Mouse (Mus musculus): ENCODE data around the gene Sephs2.
A peak's percentile ranks its signal among the peaks of the same experiment; 100 is the strongest.

Gene Sephs2

DNA sequence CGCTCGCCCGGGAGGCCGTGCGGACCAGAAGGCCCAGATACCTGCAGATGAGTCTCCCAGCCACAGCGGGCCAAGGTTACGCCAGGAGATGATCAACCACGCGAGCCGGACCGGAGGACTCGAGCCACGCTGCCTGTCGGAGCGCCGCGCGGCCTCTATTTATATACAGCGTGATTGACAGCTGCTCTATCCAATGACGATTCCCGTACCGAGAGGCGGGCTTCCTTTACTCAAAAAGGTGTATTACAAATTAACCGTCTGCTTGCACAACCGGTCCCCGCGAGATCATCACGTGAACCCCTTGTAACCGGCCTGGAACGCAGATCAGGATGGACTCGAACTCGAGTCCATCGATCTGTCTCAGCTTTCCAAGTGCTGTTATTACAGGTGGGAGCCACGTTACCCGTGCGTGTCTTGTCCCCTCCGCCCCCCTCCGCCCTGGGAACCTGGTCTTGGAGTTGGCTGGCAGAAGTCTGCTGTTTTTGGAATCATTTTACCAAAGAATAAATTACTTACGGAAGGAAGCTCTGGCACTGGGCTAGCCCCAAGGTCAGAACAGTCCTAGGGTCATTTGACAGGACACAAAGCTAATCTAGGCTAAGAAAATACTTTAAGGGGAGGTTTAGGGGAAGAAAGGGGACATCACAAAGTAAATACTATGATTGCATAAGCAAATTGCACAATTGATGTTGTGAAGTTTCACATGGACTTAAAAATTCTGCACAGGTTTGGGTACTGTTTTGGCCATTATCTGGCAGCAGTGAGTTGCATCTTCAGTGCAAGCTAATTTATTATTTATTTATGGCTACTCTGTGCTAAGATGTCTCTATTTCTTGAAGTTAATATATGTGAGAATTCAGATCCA lies at the start of gene Sephs2:
Gene Sephs2 (minus strand): TSS at position 131 of the 865 bp plus-strand sequence.
- peak; percentile 93 for DNase-seq (ENCODE audit: low read depth, low spot score)

DNA sequence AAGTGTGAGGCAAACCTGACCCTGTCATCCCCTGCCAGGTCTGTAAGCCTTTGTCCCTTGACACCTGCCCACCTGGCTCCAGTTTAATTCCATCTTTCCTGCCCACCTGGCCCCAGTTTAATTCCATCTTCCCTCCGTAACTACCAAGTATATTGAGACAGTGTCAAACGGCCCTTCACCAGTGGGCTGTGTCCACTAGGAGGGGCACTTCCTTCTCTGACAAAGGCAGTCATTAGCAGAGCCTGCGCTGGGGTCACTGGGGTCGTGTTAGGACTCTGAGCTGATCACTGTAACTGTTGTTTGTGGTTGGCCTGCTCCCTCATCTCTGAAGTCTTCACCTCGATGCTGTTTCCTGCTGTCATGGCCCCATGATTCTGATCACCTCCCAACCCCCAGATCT lies 48.2 kb upstream of the Sephs2 start:
- no peak for DNase-seq (ENCODE audit: low read depth, low spot score)

DNA sequence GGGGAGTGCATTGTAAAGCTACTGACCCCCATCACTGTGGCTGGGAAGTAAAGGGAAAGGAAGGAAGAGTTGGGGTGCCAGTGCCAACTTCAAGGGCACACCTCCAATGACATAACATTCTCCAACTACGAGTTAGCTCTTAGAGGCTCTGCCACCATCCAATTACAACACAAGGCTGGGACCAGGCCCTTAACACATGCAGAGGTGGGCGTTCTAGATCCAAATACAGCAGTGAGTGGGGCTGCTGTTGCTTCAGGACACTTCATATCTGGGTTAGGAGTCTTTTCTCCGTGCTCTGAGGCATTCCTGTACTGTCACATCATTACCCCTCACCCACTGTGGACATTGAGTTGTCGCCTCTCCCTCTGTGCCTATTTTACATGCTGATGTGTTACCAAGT lies 47.3 kb upstream of the Sephs2 start:
- DNase-seq (ENCODE audit: low read depth, low spot score) = no peak

DNA sequence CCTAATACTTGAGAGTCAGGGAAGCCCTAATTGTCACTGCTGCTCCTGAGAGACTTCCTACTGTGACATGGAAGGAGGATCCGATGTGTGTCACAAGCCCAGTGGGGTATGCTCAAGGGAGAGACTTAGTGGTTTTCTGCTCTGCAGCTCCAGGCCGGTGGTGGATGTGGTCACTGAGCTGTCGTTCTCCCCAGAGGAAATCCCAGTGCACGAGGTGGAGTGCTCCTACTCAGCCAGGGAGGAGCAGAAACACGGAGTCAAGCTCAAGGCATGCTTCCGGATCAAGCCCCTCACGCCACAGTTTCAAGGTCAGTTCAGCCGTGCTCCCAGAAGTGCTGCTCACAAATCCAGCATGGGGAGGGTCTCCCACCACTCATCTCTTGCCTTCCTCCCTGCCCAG lies 40.1 kb upstream of the Sephs2 start:
- DNase-seq (ENCODE audit: low read depth, low spot score) = no peak

DNA sequence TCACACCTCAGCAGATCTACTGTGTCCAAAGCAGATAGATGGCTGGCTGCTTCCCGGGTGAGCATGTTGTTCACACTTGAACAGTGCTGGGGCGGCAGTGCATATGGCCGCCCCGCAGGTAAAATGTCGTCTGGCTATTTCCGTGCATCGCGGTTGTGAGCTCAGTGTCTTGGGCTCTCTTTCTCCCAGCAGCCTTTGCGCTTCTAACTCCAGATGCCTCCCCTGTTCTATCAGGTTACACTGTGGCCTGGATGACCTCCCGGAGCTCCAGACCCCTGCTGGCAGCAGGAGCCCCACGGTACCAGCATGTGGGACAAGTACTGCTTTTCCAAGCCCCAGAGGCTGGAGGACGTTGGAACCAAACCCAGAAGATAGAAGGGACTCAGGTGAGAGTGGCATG lies 36.1 kb upstream of the Sephs2 start:
- DNase-seq (ENCODE audit: low read depth, low spot score) = no peak

DNA sequence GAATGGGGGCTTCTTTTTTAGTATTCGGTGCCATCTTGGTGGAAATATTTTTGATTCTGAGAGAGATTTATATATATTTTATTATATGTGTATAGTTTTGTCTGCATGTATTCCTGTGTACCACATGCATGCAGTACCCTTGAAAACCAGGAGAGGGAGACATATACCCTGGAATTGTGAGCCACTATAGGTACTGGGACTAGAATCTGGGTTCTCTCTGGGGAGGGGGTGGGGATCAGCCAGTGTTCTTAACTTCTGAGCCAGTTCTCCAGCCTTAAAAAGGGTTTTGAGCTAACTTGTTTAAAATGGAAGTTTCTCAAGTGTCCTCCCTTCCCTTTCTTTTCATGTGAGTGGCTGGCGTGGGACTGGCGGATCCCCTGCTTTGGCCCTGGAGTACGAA lies 35.0 kb upstream of the Sephs2 start:
- peak; percentile 45 for DNase-seq (ENCODE audit: low read depth, low spot score)

DNA sequence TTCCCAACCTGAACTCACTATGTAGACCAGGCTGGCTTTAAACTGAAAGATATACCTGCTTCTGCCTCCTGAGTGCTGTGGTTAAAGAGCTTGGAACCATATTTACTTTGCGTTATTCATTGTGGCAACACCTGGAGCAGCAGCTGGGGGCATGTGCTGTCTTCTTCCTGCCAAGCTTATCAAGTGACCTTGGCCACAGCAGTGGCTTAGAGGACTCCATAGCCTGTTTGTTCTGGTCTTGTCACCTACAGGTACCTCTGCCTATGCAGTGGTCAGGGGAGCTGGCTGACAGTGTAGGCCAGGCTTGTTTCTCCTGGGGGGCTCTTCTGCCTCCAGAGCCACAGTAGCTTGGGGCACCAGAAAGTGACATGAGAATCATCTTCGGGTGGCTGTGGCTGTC lies 34.6 kb upstream of the Sephs2 start:
- no peak for DNase-seq (ENCODE audit: low read depth, low spot score)

DNA sequence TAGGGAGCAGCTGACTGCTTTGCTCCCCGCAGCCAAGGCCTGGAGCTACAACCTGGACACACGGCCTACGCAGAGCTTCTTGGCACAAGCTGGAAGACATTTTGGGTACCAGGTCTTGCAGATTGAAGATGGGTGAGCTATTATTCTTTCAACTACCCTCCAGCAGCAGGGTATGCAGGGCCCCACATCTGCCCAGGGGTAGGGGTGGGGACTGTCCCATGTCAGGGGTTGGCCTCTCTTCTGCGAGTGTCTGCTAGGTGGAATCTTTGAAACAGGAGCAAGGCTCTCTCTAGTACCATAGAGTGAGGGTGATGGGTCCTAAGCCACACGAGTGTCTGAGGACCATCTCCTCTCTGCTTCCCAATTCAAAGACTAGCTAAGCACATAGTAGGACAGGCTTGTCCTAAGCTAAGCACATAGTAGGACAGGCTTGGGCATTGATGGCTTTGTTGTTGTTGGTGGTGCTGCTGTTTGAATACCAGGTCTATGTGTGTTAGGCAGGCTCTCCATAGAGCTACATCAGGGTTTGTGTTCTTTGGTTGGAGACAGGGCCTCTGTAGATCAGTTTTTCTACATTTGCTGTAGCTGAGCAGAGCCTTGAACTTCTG lies 23.8 kb upstream of the Sephs2 start:
- no peak for DNase-seq (ENCODE audit: low read depth, low spot score)

DNA sequence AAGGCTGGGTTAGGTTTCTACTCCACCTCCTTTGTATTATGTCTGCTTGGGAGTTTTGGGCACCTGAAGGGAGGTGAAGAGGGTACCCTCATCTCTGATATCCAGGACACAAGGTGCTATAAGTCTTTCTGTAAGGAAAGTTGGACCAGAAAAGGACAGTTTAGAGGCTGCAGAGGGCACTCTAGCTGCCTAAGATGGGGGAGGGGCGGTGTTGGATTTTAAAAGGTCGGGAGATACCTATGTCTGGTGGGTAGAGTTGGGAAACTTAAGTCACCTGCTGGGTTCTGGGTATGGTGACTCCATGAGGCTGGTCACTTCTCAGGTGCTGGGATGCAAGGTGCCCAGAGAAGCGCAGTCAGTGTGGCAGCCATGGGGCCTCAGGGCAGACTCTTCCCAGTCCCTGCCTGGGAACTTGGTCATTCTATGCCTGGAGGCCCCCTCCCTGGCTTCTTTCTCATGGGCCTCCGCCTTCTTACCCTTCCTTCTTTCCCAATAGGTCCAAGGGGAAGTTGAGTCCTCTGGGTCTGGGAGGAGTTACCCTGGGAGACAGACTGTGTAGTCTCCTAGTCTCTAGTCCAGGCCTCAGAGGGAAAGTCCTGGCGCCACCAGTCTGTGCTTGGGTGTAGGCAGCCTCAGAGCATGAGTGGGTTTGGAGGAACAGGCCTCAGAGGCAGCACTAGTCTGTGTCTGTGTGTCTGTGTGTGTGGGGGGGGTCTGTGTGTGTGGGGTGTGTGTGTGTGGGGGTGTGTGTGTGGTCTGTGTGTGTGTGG lies 23.1 kb upstream of the Sephs2 start:
- DNase-seq (ENCODE audit: low read depth, low spot score) = no peak

DNA sequence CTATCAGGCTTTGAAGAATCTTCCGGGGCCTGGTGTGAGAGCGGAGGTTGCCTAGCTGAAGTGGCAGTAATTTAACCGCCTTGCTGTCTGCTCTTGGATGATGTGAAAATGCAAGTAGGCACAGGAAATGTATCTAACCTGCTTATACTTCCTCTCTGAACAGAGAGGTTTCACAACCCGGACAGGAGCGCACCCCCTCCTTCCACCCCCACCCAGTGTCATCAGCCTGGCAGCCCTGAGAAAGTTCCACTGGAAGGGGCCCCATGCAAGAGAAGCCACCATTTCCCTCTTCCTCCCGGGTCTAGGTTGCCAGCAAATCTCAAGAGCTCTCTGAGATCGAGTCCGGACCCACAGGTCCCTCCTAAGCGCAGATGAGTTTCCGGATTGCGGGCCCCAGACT lies 22.2 kb upstream of the Sephs2 start, which contains the start of gene Itgal:
Gene Itgal (plus strand): TSS at position 163 of the 400 bp plus-strand sequence.
- no peak for DNase-seq (ENCODE audit: low read depth, low spot score)

DNA sequence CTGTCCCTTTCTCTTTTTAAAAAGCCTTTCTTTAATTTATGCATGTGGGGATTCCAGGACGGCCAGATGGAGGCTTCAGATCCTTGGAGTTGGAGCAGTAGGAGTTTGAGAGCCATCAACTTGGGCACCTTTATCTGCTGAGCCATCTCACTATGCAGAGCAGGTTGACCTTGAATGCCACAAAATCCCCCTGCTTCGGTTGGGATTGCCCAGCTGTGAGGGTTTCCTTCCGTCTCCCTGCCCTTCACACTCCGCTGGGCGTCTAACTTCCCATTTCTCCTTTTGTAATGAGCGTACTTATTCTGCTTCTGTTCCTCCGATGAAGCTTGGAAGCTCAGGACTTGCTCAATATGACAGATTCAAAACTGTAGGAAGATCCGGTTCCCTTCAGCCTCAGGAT lies 16.3 kb upstream of the Sephs2 start:
- no peak for DNase-seq (ENCODE audit: low read depth, low spot score)

DNA sequence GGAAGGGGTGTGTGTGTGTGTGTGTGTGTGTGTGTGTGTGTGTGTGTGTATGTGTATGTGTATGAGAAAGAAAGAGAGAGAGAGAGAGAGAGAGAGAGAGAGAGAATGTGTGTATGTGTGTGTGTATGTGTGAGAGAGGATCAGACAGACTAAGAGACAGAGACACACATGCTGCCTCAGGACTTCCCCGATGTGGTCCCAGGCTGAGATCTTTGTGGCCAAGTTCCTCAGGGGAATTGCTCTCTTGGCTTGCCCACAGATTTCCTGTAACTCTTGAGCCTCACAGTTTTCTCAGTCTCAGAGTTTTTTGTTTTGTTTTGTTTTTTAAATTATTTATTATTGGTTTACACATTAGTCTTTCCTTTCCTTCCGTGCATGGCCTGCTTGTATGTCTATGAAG lies 15.5 kb upstream of the Sephs2 start:
- DNase-seq (ENCODE audit: low read depth, low spot score) = no peak

DNA sequence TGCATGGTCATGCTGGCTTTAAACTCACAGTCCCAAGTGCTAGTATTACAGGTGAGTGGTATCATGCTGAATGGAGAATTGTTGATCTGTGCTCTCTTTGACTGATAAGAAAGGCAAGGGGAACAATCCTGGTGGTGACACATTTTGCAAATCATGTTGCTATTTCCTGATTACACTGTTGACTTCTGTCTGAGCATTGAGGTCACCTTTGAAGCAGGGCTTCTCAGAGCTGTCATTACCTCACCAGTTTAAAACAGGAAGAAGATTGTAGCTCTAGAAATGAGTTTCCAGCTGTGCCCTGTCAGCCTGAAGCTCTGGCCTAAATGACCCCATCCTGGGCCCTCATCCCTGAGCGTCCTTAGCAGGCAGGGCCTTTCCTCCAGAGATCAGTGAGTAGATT lies 14.1 kb upstream of the Sephs2 start:
- no peak for DNase-seq (ENCODE audit: low read depth, low spot score)

DNA sequence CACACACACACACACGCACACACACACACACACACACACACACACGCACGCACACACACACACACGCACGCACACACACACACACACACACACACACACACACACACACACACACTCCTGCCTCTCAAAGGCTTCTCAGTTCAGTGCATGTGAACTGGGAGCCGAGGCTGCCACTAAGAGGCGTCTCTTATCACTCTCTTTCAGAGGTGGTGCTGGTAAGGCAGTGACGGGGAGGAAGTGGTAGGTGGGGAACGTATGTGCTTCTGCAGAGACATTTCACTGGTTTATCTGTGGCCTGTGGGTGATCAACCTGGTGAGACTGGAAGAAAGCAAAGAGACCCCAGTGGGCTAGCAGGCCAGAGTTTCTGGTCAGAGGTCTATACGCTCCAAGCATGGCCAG lies 11.3 kb upstream of the Sephs2 start:
- DNase-seq (ENCODE audit: low read depth, low spot score) = no peak

DNA sequence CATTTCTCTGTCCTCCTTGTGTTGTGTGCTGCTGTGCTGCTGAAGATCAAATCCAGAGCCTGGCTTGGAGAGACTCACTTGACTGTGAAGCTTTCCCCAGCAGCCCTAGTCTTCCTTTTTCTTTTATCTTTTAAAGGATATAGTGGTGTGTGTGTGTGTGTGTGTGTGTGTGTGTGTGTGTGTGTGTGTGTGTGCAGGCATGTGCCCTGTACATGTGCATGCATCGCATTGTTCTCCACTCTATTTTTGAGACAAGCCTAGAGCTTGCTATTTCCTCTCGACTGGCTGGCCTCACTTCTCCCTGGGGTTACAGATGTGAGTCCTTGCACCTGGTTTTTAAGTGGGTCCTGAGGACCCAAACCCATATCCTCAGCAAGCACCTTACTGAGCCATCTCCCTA lies 8.3 kb upstream of the Sephs2 start:
- DNase-seq (ENCODE audit: low read depth, low spot score) = no peak

DNA sequence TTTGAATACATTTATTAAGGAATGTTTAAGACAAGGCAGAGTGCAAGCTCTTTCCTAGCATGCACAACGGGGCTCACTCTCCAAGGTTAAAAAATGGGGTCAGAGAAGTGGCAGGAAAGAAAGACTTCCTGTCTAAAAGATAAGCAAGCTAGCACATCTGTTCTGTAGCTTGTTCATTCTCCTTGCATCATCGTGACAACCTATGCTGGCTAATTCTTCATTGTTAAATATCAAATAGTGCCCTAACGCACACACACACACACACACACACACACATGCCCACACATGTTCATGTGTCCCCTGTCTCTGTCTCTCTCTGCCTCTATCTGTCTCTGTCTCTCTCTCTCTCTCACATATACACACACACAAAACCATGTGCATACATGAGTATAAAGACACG lies 7.3 kb upstream of the Sephs2 start:
- no peak for DNase-seq (ENCODE audit: low read depth, low spot score)

DNA sequence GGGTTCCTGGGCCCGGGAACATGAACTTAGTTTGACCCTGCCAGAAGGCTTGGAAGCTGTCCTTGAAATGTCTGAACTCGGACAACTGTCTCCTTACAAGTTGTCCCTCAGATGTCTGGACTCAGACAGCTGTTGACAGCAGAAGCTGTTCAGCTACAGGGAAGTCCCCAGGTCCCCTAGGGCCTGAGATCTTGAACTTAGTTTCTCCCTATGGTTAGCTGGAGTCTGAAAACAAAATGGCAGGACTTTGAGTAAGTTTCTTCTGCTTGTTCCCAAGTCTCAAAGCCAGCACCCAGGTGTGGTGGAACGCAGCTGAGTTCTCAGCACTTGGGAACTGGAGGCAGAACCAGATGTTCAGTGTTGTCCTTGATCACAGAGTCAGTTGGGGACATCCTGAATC lies 6.2 kb upstream of the Sephs2 start:
- DNase-seq (ENCODE audit: low read depth, low spot score) = no peak

DNA sequence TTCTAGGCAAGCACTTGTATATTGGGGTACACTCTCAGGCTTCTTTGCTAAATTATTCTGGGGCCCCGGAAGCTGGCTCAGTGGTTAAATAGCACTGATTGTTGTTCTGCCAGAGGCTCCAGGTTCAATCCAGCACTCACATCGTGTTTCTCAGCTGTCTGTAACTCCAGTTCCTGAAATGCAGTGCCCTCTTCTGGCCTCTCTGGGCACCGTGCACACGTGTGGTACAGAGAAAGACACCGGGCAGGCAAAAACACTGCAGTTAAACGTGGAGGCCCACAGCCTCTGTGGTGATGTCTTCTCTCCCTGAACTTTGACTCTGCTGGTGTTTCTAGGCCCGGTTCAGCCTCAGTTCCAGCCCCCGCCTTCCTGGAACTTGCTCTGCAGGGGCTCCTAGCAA lies 4.5 kb upstream of the Sephs2 start:
- DNase-seq (ENCODE audit: low read depth, low spot score) = no peak

DNA sequence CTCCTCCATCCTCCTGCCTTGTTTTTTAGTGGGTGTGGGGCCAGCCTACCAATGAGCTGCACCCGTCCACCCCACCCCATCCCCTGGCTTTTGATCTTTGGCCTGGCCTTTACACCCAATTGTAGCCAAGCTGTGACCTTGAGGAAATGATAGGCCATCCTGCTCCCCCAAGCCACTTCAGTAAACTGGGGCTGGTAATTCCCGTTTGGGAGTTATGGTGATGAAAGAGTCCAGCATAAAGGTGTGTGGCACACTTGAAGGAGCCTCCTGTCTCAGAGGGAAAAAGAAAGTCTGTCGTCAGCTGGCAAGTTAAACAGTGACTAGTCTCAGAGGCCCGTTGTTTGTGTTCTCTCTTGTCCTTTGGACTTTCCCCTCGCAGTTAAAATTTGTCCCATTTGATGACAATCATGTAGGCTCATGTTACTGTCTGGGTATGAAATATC lies 2.7 kb upstream of the Sephs2 start:
- no peak for DNase-seq (ENCODE audit: low read depth, low spot score)

DNA sequence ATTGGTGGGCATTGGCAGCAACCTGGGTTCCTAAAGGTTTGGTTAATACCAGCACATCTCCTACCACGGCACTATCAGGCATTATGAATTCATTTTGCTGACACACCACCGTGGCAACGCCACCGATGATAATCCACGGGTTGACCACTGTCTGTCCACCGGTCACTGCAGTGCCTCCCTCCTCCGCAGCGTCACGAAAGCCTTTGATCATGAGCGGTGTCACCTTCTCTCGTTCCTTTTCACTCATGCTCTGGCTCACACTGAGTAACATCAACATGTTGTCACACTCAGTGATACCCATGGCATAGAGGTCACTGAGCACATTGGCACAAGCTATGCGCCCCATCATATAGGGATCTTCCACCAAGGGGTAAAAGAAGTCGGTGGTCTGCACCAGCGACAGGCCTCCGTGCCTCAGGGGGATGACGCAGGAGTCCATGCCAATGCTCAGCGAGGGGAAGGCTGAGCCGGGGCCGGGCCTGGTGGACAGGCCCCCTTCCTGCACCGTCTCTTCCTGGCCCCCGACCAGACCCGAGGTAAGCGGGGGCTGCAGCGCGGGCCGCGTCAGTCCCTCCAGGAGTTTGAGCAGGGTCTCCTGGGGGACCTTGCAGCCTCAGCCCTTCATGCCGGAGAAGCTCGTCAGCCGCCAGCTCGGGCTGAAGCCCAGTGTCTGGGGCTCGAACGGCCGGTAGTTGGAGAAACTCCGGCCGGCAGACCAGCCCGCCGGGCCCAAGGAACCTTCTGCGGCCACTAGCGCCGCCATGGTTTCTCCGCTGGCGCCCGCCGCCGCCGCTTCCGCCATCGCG lies 534 bp downstream of the Sephs2 start:
- no peak for DNase-seq (ENCODE audit: low read depth, low spot score)

DNA sequence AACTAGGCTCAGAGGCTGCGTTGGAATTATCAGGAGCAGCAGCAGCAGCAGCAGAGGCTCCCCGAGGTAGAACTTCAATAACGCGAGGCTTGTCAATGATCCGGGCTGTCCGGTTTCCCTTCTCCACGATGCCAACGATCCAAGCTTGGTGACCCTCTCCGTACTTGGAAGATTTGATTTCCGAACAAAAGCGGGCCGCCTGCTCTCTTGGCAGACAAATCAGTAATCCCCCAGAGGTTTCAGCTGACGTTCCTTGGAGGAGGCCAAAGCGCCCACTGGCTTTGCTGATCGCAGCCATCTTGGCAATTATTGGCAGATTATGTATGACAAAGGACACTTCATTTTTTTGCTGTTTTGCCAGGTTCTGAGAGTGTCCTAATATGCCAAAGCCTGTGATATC lies 1.3 kb downstream of the Sephs2 start:
- DNase-seq (ENCODE audit: low read depth, low spot score) = no peak

DNA sequence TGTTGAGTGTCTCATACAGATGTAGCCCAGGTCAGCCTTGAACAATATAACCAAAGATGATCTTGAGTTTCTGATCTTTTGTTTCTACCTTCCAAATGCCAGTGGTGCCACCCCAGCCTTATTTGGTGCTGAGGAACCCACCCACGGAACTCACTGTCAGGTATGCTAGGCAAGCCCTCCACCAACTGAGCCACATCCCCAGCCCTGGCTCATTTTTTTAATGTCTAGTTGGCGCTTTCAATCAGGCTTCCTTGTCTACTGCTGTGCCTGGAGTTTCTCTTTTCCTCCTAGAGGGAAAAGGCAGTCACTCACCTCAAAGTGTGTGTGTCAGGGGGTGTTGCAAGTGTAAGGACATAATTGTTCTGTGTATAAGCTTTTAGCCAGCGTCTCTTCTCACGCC lies 2.8 kb downstream of the Sephs2 start:
- DNase-seq (ENCODE audit: low read depth, low spot score) = no peak

All from retina, adult 2 months (tissue).